Mouse (Mus musculus): ENCODE measurements around the gene BC029722.

GRCm38 (mm10) chr2:155773664-155774063 lies 45.6 kb downstream of the BC029722 start:
- no peak for TF ChIP-seq CTCF (conservative IDR thresholded peaks at IDR 0.05; ENCODE audit: low read length)
- TF ChIP-seq POU5F1 (IDR thresholded peaks at IDR 0.05; ENCODE audit: borderline replicate concordance, low read length): no peak

All from E14TG2a.4 (cell line).